Mouse (Mus musculus) lung, embryonic 16.5 days (tissue): ENCODE results near the gene Pam. TPM values are rescaled to one million over a fixed set of nuclear protein-coding genes. Genes with fewer than 3 reads are reported as not detected.
"Not testable (repeated sequence)": the region's sequence is repeated elsewhere in the genome, so short reads cannot be mapped to it uniquely, and the experiment has no call there.

Experiments
- ATAC-seq: fragments of 200-750 bp; cut with Nextera tagmentation; 2 replicates; pipeline ENCODE4 v1.8.0; 2017; ENCODE audit warnings: low read depth, mild to moderate bottlenecking, moderate library complexity
- H3K27ac ChIP-seq: fragments of 300-500 bp; sonication (generic); 2 replicates; pipeline ENCODE4 v1.5.1; 2014; ENCODE audit warnings: mild to moderate bottlenecking, control low read depth, low read length
- H3K27me3 ChIP-seq: fragments of 300-500 bp; sonication (generic); 2 replicates; pipeline ENCODE4 v1.6.1; 2014; ENCODE audit warnings: low read depth, low read length, mixed read lengths; ENCODE audit not compliant: control insufficient read depth, insufficient read depth
- H3K36me3 ChIP-seq: fragments of 300-500 bp; sonication (generic); 2 replicates; pipeline ENCODE4 v1.6.1; 2014; ENCODE audit warnings: low read length; ENCODE audit not compliant: control insufficient read depth, insufficient read depth
- H3K4me1 ChIP-seq: fragments of 300-500 bp; sonication (generic); replicated peaks from 2 replicates; pipeline ENCODE4 v1.6.1; 2014; ENCODE audit warnings: low read length, mixed read lengths; ENCODE audit not compliant: control insufficient read depth, insufficient read depth
- H3K4me2 ChIP-seq: fragments of 300-500 bp; sonication (generic); 2 replicates; pipeline ENCODE4 v1.6.1; 2014; ENCODE audit warnings: low read depth, low read length, control low read depth
- H3K4me3 ChIP-seq: fragments of 300-500 bp; sonication (generic); 2 replicates; pipeline ENCODE4 v1.5.1; 2014; ENCODE audit warnings: mild to moderate bottlenecking, low read length, control low read depth
- H3K9ac ChIP-seq: fragments of 300-500 bp; sonication (generic); 2 replicates; pipeline ENCODE4 v1.6.1; 2014; ENCODE audit warnings: low read length, control low read depth
- H3K9me3 ChIP-seq: fragments of 300-500 bp; sonication (generic); 2 replicates; pipeline ENCODE4 v1.6.1; 2016; ENCODE audit warnings: low read length; ENCODE audit not compliant: control insufficient read depth
- WGBS: fragments of 180-500 bp; shearing (Covaris S2); extraction: QIAGEN DNeasy Blood & Tissue Kit; methylation state at CpG from one replicate; pipeline ENCODE4 v1.1.7; 2014; 5-methylcytosine and 5-hydroxymethylcytosine counted together
- polyA plus RNA-seq: library from polyadenylated mRNA; unstranded; fragments of >200 nt; fragmentation: Nextera tagmentation; extraction: Ambion mirVana; gene quantifications from 2 replicates; pipeline ENCODE4 v1.2.1, GENCODE M21; 2015

Pam gene
- polyA plus RNA-seq, 1 experiment from 2014 or later: 61.4 TPM

DNA sequence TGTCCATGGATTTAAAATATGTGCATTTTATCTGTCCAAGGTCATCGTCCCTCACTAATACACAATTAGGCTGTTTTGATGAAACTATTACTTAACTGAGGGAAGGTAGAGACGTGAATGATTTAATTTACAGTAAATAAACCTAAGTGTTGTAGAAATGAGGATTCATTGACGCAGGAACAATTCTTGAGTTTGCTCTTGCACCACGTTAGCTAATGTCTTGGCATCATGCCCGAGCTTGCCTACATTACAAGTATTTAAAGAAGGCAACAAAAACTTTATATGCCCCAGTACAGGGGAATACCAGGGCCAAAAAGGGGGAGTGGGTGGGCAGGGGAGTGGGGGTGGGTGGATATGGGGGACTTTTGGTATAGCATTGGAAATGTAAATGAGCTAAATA is 96.5 kb downstream of the Pam start:
- H3K36me3 ChIP-seq, H3K9me3 ChIP-seq, H3K27me3 ChIP-seq, H3K4me3 ChIP-seq, H3K27ac ChIP-seq, H3K4me2 ChIP-seq, H3K9ac ChIP-seq, ATAC-seq: not testable (repeated sequence)
- 24% methylated on average over 5 of the region's 5 CpGs for WGBS
- peaks cover 24% of the 10 kb centered on the region for H3K4me1 ChIP-seq

DNA sequence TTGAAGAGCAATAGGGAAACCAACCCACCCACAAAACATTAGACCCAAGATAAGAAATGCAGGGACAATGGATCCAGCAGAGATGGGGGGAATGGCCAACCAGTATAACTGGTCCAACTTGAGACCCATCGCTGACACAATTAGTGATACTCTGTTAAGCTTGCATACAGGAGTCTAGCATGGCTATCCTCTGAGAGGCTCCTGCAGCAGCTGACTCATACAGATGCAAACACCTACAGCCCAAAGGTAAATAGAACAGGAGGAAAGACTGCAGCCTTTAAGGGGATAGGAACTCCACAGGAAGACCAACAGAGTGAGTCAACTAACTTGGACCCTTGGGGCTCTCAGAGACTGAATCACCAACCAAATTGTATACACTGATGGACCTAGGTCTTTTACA is 98.4 kb downstream of the Pam start:
- H3K9ac ChIP-seq: no peak overlapping the region
- no peak overlapping the region for H3K4me3 ChIP-seq
- H3K4me2 ChIP-seq: no peak overlapping the region
- H3K27me3 ChIP-seq: no peaks in the 10 kb centered on the region
- 76% methylated on average over 1 of the region's 1 CpGs for WGBS
- no peaks in the 10 kb centered on the region for H3K36me3 ChIP-seq
- peak; percentile 31; the same call in 1 of the 2 replicates for ATAC-seq
- no peak overlapping the region for H3K27ac ChIP-seq
- peaks cover 17% of the 10 kb centered on the region for H3K4me1 ChIP-seq
- H3K9me3 ChIP-seq: no peaks in the 10 kb centered on the region

DNA sequence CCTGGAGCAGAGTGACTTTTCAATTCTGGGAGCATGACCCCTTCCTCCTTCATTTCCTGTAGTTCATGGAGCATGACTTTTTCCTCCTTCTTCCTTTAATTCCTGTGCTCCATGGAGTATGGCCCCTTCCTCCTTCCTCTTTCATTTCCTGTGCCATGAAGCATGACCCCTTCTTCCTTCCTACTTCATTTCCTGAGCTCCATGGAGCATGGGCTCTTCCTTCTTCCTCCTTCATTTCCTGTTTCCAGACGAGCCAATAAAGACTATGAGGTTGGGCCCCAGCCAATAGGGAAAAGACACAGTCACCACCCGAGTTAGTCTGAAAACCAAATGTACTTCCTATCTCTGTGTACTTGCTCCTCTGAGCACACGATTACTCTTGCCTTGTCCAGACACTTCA is 103.5 kb downstream of the Pam start:
- H3K4me3 ChIP-seq: no peak overlapping the region
- no peak overlapping the region for H3K27ac ChIP-seq
- no peaks in the 10 kb centered on the region for H3K27me3 ChIP-seq
- H3K9ac ChIP-seq: no peak overlapping the region
- H3K4me1 ChIP-seq: peaks cover 6% of the 10 kb centered on the region; the same call in 1 of the 2 replicates
- no peaks in the 10 kb centered on the region for H3K9me3 ChIP-seq
- ATAC-seq: no peak
- WGBS: 54% methylated on average over 3 of the region's 3 CpGs
- no peaks in the 10 kb centered on the region for H3K36me3 ChIP-seq
- no peak overlapping the region for H3K4me2 ChIP-seq

GRCm38 (mm10) chr1:97983189-97983588 is 112.3 kb downstream of the Pam start:
- H3K4me2 ChIP-seq: no peak overlapping the region
- no peaks in the 10 kb centered on the region for H3K9me3 ChIP-seq
- no peaks in the 10 kb centered on the region for H3K36me3 ChIP-seq
- H3K4me3 ChIP-seq: no peak overlapping the region
- ATAC-seq: no peak
- WGBS: 56% methylated on average over 1 of the region's 1 CpGs
- H3K4me1 ChIP-seq: no peaks in the 10 kb centered on the region
- no peak overlapping the region for H3K9ac ChIP-seq
- no peak overlapping the region for H3K27ac ChIP-seq
- H3K27me3 ChIP-seq: no peaks in the 10 kb centered on the region

- Histone ChIP-seq H3K27ac (no peak overlapping the region), H3K4me3 (no peak overlapping the region), H3K36me3 (no peaks in the 10 kb centered on the region), H3K9ac (no peak overlapping the region), H3K9me3 (no peaks in the 10 kb centered on the region), H3K4me2 (no peak overlapping the region), H3K4me1 (no peaks in the 10 kb centered on the region), H3K27me3 (no peaks in the 10 kb centered on the region)
- no peak for ATAC-seq
- 88% methylated on average over 1 of the region's 1 CpGs for WGBS
These were observed 116.0 kb downstream of the Pam start for GRCm38 (mm10) chr1:97979422-97979821.

DNA sequence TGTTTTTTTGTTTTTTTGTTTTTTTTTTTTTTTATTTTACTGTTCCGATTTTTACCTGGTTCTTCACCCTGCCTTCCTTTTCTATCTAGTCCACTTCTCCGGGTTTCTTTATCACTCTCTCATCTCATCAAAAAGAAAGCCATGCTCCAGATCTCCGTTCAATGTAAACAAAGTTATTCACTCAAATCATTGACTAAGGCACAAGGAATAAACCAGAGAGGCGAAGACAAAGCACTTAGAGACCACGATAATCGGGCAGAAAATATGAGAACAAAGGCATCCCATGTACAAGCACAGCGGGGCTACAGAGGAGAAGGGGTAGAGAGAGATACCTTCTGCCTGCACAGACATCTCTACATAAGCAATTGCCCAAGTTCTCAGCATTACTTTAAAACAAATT is 117.9 kb downstream of the Pam start:
- Histone ChIP-seq H3K9me3 (no peaks in the 10 kb centered on the region), H3K27me3 (no peaks in the 10 kb centered on the region), H3K4me2 (peak overlapping the region; percentile 72), H3K9ac (no peak overlapping the region), H3K4me1 (no peaks in the 10 kb centered on the region), H3K27ac (no peak overlapping the region), H3K36me3 (no peaks in the 10 kb centered on the region; the same call in 1 of the 2 replicates), H3K4me3 (peak overlapping the region; percentile 67)
- no peak for ATAC-seq
- 13% methylated on average over 7 of the region's 7 CpGs for WGBS

- Histone ChIP-seq H3K27me3 (no peaks in the 10 kb centered on the region), H3K4me1 (no peaks in the 10 kb centered on the region), H3K9me3 (no peaks in the 10 kb centered on the region), H3K27ac (peak overlapping the region; percentile 88), H3K9ac (peak overlapping the region; percentile 82), H3K4me2 (peak overlapping the region; percentile 72), H3K36me3 (no peaks in the 10 kb centered on the region; the same call in 1 of the 2 replicates), H3K4me3 (peak overlapping the region; percentile 67)
- WGBS: under 1% methylated on average over 47 of the region's 47 CpGs
- ATAC-seq: peak; percentile 96
These were observed 118.5 kb downstream of the Pam start for GRCm38 (mm10) chr1:97976873-97977473.

DNA sequence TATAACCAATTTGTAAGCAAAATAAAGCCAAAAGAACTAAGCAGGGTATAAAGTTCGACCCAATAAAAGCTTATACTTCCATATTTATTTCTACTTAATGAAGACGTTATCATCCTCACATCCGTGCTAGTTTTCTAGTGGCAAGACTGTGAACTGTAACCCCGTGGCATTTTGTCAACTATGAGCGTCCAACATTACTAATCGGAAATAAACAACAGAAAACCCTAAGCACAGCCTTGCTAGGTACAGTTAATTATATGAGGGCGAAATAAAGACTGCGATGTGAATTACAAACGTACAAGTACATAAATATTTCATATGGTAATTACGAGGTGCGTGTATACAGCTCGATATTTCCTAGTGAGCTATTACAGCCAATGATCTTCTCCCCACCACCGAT is 119.4 kb downstream of the Pam start:
- H3K4me3 ChIP-seq: peak overlapping the region; percentile 67
- H3K9ac ChIP-seq: no peak overlapping the region; the same call in 1 of the 2 replicates
- WGBS: 39% methylated on average over 13 of the region's 13 CpGs
- no peak overlapping the region for H3K27ac ChIP-seq
- no peaks in the 10 kb centered on the region for H3K9me3 ChIP-seq
- no peaks in the 10 kb centered on the region; the same call in 1 of the 2 replicates for H3K36me3 ChIP-seq
- H3K4me2 ChIP-seq: peak overlapping the region; percentile 72
- no peaks in the 10 kb centered on the region for H3K27me3 ChIP-seq
- ATAC-seq: no peak
- H3K4me1 ChIP-seq: no peaks in the 10 kb centered on the region

DNA sequence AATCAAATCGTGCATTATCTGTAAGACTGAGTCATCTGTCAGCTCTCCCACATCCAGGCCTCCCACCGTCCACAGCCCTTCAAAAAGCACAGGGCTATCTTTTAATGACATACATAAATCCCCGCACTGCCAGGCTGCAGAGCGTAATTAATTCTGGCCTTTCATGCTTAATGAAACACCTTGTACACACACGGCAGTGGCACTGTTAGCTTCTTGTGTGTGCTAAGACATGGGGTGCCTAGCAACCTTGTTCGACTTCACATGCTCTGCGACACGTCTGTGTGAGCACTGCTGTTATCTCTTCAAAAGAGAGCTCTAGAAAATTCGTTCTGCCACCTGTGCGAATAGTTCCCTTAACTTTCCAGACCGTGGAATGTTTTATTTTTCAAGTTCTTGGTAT is 120.5 kb downstream of the Pam start:
- Histone ChIP-seq H3K27me3 (no peaks in the 10 kb centered on the region), H3K4me2 (no peak overlapping the region), H3K4me1 (no peaks in the 10 kb centered on the region), H3K36me3 (no peaks in the 10 kb centered on the region; the same call in 1 of the 2 replicates), H3K9ac (no peak overlapping the region), H3K9me3 (no peaks in the 10 kb centered on the region), H3K4me3 (no peak overlapping the region), H3K27ac (no peak overlapping the region)
- no peak for ATAC-seq
- 53% methylated on average over 11 of the region's 11 CpGs for WGBS
